Mouse (Mus musculus): Measurements from ENCODE around the gene Grasp. TPM values are rescaled to one million over a fixed set of nuclear protein-coding genes. Genes with fewer than 3 reads are reported as not detected.
A peak's percentile ranks its signal among the peaks of the same experiment; 100 is the strongest.

The Grasp gene
- total and polyA plus RNA-seq, 3 experiments = 2.3 to 6.7 (median 2.4) TPM

DNA sequence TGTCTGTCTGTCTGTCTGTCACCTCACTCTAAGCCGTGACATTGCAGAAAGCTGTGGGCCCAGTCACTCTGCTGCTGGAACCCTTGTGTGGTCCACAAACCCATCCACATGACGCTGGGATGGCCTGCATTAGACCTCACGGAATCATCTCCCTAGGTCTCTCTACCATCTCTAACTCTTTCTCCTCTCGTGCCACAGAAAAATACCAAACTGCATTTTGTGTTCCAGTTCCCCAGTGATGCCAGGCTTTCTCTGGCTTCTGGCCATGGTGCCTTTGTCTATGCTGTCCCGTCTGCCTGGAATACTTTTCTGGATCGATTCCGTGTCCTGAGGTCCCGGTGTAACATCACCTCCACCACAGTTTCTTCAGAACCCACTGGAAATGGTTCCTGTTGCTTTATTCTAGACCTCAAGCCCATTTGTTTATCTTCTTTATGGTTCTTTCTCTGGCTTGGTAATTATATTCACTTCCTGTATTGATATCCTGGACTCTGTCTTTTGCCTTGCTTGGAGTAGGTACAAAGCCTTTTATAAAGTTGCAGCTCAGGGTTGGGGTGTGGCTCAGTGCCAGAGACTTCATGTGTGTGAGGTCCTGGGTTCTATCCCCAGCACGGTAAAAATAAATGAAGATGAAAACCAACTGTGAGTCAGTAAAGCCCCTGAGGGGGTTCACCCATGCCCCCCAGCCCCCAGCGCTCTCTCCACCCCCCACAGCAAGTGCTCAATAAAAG is 10.8 kb downstream of the Grasp start:
- Histone ChIP-seq H3K9ac (ENCODE audit: insufficient read depth, low read depth) (no peak overlapping the region), H3K9me3 (replicated peaks; ENCODE audit: low read length) (peaks cover 3% of the 10 kb centered on the region), H3K4me3 (replicated peaks in 1 of 3; ENCODE audit: low read depth in 2 of 3, low read length in 2 of 3, poor library complexity in 1 of 3) (no peak overlapping the region), H3K36me3 (replicated peaks in 1 of 2; ENCODE audit: control insufficient read depth in 1 of 2, insufficient read depth in 1 of 2, low read length in 1 of 2) (peaks cover 5 to 22% of the 10 kb centered on the region in 2 experiments), H3K4me2 (ENCODE audit: insufficient read depth, low read depth, poor library complexity, severe bottlenecking) (no peak overlapping the region), H3K79me2 (replicated peaks; ENCODE audit: control insufficient read depth, extremely low read depth, insufficient read depth, poor library complexity, severe bottlenecking) (no peaks in the 10 kb centered on the region), H3K4me1 (ENCODE audit: control insufficient read depth in 1 of 2, insufficient read depth in 2 of 2) (peaks cover 7 to 54% of the 10 kb centered on the region in 2 experiments), H3K27ac (ENCODE audit: insufficient read depth, low read depth) (no peak overlapping the region), H3K27me3 (replicated peaks) (peaks cover 18% of the 10 kb centered on the region)
- dilution Hi-C loops (cut with MboI; ENCODE audit: extremely low pct_ligation_motif_present, extremely low pct_unique_long_range_greater_than_20kb, low sequenced_read_pairs) = no loop called here
- no peak for TF ChIP-seq PAX5 (IDR thresholded peaks at IDR 0.05; ENCODE audit: low read length)
- no peak for TF ChIP-seq CHD2 (IDR thresholded peaks at IDR 0.05; ENCODE audit: low read length)
- no peak for TF ChIP-seq POLR2A (IDR thresholded peaks at IDR 0.05; ENCODE audit: low read depth, low read length)
- TF ChIP-seq JUND (conservative IDR thresholded peaks at IDR 0.05; ENCODE audit: low read depth, low read length) = no peak
- in situ Hi-C loops (cut with MboI; ENCODE audit: low pct_ligation_motif_present, low pct_unique_long_range_greater_than_20kb, low sequenced_read_pairs) = no loop called here
- no peak for DNase-seq (ENCODE audit: extremely low read depth)

DNA sequence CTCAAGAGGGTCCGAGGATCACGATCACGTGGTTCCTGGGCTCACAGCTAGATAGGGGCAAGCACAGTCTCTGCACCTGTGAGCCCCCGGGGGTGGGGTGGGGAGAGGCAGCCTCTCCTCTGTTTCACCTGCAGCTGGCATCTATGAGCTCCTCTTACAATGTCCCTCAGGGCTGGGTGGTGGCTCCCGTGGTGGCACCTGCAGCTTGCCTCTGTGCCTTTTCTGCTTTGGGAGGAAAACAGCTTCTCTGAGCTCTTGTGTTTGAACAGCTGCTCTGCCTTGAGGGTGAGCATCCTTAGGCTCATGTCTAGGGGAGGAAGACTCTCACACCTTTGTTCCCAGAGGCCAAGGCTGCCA is 11.3 kb downstream of the Grasp start:
- Histone ChIP-seq H3K27ac (ENCODE audit: insufficient read depth, low read depth) (no peak overlapping the region), H3K4me1 (ENCODE audit: control insufficient read depth in 1 of 2, insufficient read depth in 2 of 2) (peaks cover 7 to 54% of the 10 kb centered on the region in 2 experiments), H3K36me3 (replicated peaks in 1 of 2; ENCODE audit: control insufficient read depth in 1 of 2, insufficient read depth in 1 of 2, low read length in 1 of 2) (peaks cover 5 to 18% of the 10 kb centered on the region in 2 experiments), H3K9me3 (replicated peaks; ENCODE audit: low read length) (peaks cover 3% of the 10 kb centered on the region), H3K4me3 (replicated peaks in 1 of 3; ENCODE audit: low read depth in 2 of 3, low read length in 2 of 3, poor library complexity in 1 of 3) (no peak overlapping the region), H3K79me2 (replicated peaks; ENCODE audit: control insufficient read depth, extremely low read depth, insufficient read depth, poor library complexity, severe bottlenecking) (no peaks in the 10 kb centered on the region), H3K27me3 (replicated peaks) (peaks cover 18% of the 10 kb centered on the region), H3K9ac (ENCODE audit: insufficient read depth, low read depth) (no peak overlapping the region), H3K4me2 (ENCODE audit: insufficient read depth, low read depth, poor library complexity, severe bottlenecking) (no peak overlapping the region)
- no peak for DNase-seq (ENCODE audit: extremely low read depth)
- in situ Hi-C loops (cut with MboI; ENCODE audit: low pct_ligation_motif_present, low pct_unique_long_range_greater_than_20kb, low sequenced_read_pairs) = no loop called here
- TF ChIP-seq TCF12 (IDR thresholded peaks at IDR 0.05; ENCODE audit: low read depth, low read length) (peak; percentile 15; the same call in 1 of the 2 replicates), ZKSCAN1 (IDR thresholded peaks at IDR 0.05; ENCODE audit: borderline replicate concordance, low read depth, low read length) (no peak), CHD1 (IDR thresholded peaks at IDR 0.05; ENCODE audit: low read depth, low read length) (no peak), ZMIZ1 (IDR thresholded peaks at IDR 0.05; ENCODE audit: low read depth, low read length) (no peak), MEF2A (IDR thresholded peaks at IDR 0.05; ENCODE audit: borderline replicate concordance, low read depth, low read length) (no peak)
- dilution Hi-C loops (cut with MboI; ENCODE audit: extremely low pct_ligation_motif_present, extremely low pct_unique_long_range_greater_than_20kb, low sequenced_read_pairs) = no loop called here

DNA sequence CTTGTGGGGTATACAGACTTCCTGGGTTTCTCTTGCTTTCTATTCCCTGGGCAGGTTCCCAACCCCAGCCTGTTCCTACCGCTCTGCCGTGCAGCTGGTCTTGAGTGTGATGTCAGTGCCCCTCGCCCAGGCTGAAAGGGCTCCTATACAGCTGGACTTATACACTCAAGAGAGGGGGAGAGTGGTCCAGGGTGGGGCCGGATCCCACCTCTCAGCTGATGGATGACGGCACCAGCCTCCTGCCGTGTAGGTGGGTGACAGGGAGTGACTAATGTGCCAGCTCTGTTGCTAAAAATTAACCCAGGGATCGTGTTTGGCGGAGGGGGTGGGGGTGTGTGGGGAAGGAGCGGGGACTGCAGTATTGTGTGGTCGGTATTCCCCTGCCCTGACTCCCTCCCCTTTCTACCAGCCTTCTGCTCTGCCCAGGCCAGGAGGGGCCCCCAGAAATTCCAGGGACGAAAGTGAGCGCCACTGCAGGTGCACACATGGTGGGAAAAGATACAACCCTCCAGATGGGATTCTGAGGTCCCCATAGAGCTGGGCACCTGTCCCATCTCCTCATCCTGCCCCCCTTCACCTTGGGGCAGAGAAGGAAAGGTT is 11.8 kb downstream of the Grasp start:
- in situ Hi-C loops (cut with MboI; ENCODE audit: low pct_ligation_motif_present, low pct_unique_long_range_greater_than_20kb, low sequenced_read_pairs) = no loop called here
- no peak overlapping the region for H3K4me2 ChIP-seq (ENCODE audit: insufficient read depth, low read depth, poor library complexity, severe bottlenecking)

More for the DNA sequence above, 11.8 kb downstream of the Grasp start:
- peaks cover 2 to 13% of the 10 kb centered on the region in 2 experiments for H3K36me3 ChIP-seq (replicated peaks in 1 of 2; ENCODE audit: control insufficient read depth in 1 of 2, insufficient read depth in 1 of 2, low read length in 1 of 2)
- H3K27me3 ChIP-seq (replicated peaks) = peaks cover 18% of the 10 kb centered on the region
- H3K4me1 ChIP-seq (ENCODE audit: control insufficient read depth in 1 of 2, insufficient read depth in 2 of 2) = peaks cover 7 to 55% of the 10 kb centered on the region in 2 experiments
- H3K9ac ChIP-seq (ENCODE audit: insufficient read depth, low read depth) = no peak overlapping the region
- dilution Hi-C loops (cut with MboI; ENCODE audit: extremely low pct_ligation_motif_present, extremely low pct_unique_long_range_greater_than_20kb, low sequenced_read_pairs) = no loop called here
- TF ChIP-seq JUN (IDR thresholded peaks at IDR 0.05; ENCODE audit: insufficient read depth, low read depth, low read length) (no peak), MAZ (IDR thresholded peaks at IDR 0.05; ENCODE audit: low read depth, low read length) (no peak), JUND (conservative IDR thresholded peaks at IDR 0.05; ENCODE audit: low read depth, low read length) (no peak), CHD2 (IDR thresholded peaks at IDR 0.05; ENCODE audit: low read length) (no peak), KAT2A (IDR thresholded peaks at IDR 0.05; ENCODE audit: insufficient replicate concordance, low read length) (no peak), ZKSCAN1 (IDR thresholded peaks at IDR 0.05; ENCODE audit: borderline replicate concordance, low read depth, low read length) (no peak), BHLHE40 (IDR thresholded peaks at IDR 0.05; ENCODE audit: low read depth, low read length) (no peak), UBTF (IDR thresholded peaks at IDR 0.05; ENCODE audit: low read depth, low read length) (no peak)
- H3K79me2 ChIP-seq (replicated peaks; ENCODE audit: control insufficient read depth, extremely low read depth, insufficient read depth, poor library complexity, severe bottlenecking) = no peaks in the 10 kb centered on the region
- H3K9me3 ChIP-seq (replicated peaks; ENCODE audit: low read length) = peaks cover 3% of the 10 kb centered on the region
- H3K4me3 ChIP-seq (replicated peaks in 1 of 3; ENCODE audit: low read depth in 2 of 3, low read length in 2 of 3, poor library complexity in 1 of 3) = no peak overlapping the region
- no peak for DNase-seq (ENCODE audit: extremely low read depth)
- no peak overlapping the region for H3K27ac ChIP-seq (ENCODE audit: insufficient read depth, low read depth)
